ENCODE assay signal across 9 mouse cellular contexts in genomic region chr1:177175436-177175835, GRCm38 (mm10).
A peak's percentile ranks its signal among the peaks of the same experiment; 100 is the strongest.
DNase-seq lines count a peak whose midpoint lies in the region; ATAC-seq and TF ChIP-seq lines count a peak whose summit lies in the region.
"Had no signal": no experiment of that assay in that cellular context is flagged by ENCODE, and none has a peak within 500 bp of the region (broad histone marks: within the 10 kb centered on the region; RNA-seq: fewer than 3 reads in every experiment).

No protein-coding gene starts in this region.

- ATAC-seq in midbrain, embryonic 14.5 days (ENCODE audit: low FRiP score, low TSS enrichment) = peak; percentile 84
- no peak for ATAC-seq in inflammation-experienced regulatory T-cells, adult 6 months

- no peak overlapping the region for H3K4me2 ChIP-seq in midbrain, embryonic 14.5 days (ENCODE audit: low read length)

- TF ChIP-seq CTCF in layer of hippocampus, adult 2 months (conservative IDR thresholded peaks at IDR 0.05) = no peak

- H3K9ac ChIP-seq in midbrain, embryonic 14.5 days (replicated peaks; ENCODE audit: low read length) = no peak overlapping the region

- H3K27ac ChIP-seq in layer of hippocampus, adult 2 months = peak overlapping the region; percentile 84
- no peak overlapping the region; the same call in 1 of the 2 replicates for H3K27ac ChIP-seq in midbrain, embryonic 14.5 days (replicated peaks; ENCODE audit: low read depth, low read length)
- H3K27ac ChIP-seq in limb, embryonic 10.5 days = no peak overlapping the region

- H3K4me1 ChIP-seq in midbrain, embryonic 14.5 days (ENCODE audit: control insufficient read depth, insufficient read depth, low read length) = peaks cover 11% of the 10 kb centered on the region
- no peaks in the 10 kb centered on the region for H3K4me1 ChIP-seq in limb, embryonic 10.5 days

- H3K9me3 ChIP-seq in midbrain, embryonic 14.5 days (ENCODE audit: control insufficient read depth, low read length) = no peaks in the 10 kb centered on the region
- H3K9me3 ChIP-seq in limb, embryonic 10.5 days (replicated peaks) = no peaks in the 10 kb centered on the region

- no peak overlapping the region for H3K4me3 ChIP-seq in layer of hippocampus, adult 2 months
- H3K4me3 ChIP-seq in midbrain, embryonic 14.5 days (replicated peaks; ENCODE audit: low read depth, low read length) = no peak overlapping the region
- no peak overlapping the region for H3K4me3 ChIP-seq in limb, embryonic 10.5 days
- H3K4me3 ChIP-seq: erythroblast, embryonic 14.5 days had no signal

- intact Hi-C loops in heart, postnatal 36 days (cut with DNase I) = no loop called here

- DNase-seq in Muller cell, postnatal 12 days (ENCODE audit: inconsistent ontology term) = peak; percentile 50
- DNase-seq in embryo, embryonic 11 days = peak; percentile 81
- peak; percentile 57 to 85 for DNase-seq in layer of hippocampus, adult 2 months (ENCODE audit: low spot score in 2 of 2)
- DNase-seq in midbrain, embryonic 14.5 days = peak; percentile 84
- DNase-seq in heart, postnatal 36 days = no peak
- DNase-seq in limb, embryonic 10.5 days (ENCODE audit: low spot score) = no peak
- no peak for DNase-seq in testis, postnatal 14 days (ENCODE audit: low spot score)

- no peaks in the 10 kb centered on the region for H3K27me3 ChIP-seq in midbrain, embryonic 14.5 days (ENCODE audit: control insufficient read depth, insufficient read depth, low read length)
- H3K27me3 ChIP-seq in limb, embryonic 10.5 days (ENCODE audit: low read depth, poor library complexity, severe bottlenecking) = no peaks in the 10 kb centered on the region

- no peaks in the 10 kb centered on the region for H3K36me3 ChIP-seq in midbrain, embryonic 14.5 days (ENCODE audit: control insufficient read depth, insufficient read depth, low read length)
- no peaks in the 10 kb centered on the region for H3K36me3 ChIP-seq in limb, embryonic 10.5 days

Comparison
In these comparisons a context has a peak if more than half of its experiments do, and no peak if none do; other contexts are left out.
1. DNase-seq: peak in Muller cell, postnatal 12 days (single experiment), embryo, embryonic 11 days (single experiment), layer of hippocampus, adult 2 months (2 of 2) and midbrain, embryonic 14.5 days (single experiment); none in heart, postnatal 36 days (0 of 2), limb, embryonic 10.5 days (single experiment) and testis, postnatal 14 days (single experiment).